Mouse (Mus musculus): ENCODE data around the gene Stat4.

Stat4 gene

GRCm38 (mm10) chr1:51986848-51987247 is at the start of gene Stat4:
TSS of gene Stat4 (plus strand) at chr1:51987148.
- no peak for DNase-seq

- no peak for DNase-seq
Observed at GRCm38 (mm10) chr1:51938357-51938756, 48.6 kb upstream of the Stat4 start.

- no peak for DNase-seq
Observed at GRCm38 (mm10) chr1:51944755-51945154, 42.2 kb upstream of the Stat4 start.

DNA sequence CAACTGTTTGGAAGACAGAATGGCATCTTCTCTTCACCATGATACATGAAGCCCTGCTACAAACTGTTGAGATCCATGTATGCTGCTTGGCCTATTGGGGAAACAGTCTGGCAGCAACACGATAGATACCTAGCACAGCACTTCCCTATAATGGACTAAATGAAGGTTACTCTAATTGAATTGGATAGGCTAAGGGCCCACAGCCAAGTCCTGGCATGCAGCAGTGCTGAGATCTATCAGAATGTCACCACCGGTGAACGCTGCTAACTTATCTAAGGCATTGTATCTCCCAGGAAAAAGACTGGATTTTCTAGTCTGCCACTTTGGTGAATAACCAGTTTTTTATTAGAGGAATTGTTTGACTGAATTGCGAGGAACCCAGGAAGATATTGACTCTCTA is 39.8 kb upstream of the Stat4 start:
- no peak for DNase-seq

- DNase-seq = no peak
Observed at GRCm38 (mm10) chr1:51964647-51965046, 22.3 kb upstream of the Stat4 start.

- DNase-seq = no peak
Observed at GRCm38 (mm10) chr1:51968994-51969393, 18.0 kb upstream of the Stat4 start.

DNA sequence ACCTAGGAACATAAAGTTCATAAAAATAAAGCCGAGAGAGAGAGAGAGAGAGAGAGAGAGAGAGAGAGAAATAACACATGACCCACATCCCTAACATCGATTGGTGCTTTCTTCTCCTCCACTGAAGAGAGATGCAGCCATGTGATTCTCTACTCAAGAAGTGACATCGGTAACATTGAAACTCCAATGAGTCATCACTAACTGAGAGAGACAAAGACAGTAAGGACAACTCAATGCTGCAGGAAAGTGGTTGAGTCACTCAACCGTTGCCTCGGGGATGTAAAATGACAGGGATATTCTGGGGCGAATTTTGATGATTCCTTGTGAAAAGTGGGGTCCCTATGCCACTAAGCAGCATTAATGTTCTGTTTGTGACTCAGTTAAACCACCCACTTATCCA is 16.8 kb upstream of the Stat4 start:
- no peak for DNase-seq

- no peak for DNase-seq
Observed at GRCm38 (mm10) chr1:51975589-51975988, 11.4 kb upstream of the Stat4 start.

DNA sequence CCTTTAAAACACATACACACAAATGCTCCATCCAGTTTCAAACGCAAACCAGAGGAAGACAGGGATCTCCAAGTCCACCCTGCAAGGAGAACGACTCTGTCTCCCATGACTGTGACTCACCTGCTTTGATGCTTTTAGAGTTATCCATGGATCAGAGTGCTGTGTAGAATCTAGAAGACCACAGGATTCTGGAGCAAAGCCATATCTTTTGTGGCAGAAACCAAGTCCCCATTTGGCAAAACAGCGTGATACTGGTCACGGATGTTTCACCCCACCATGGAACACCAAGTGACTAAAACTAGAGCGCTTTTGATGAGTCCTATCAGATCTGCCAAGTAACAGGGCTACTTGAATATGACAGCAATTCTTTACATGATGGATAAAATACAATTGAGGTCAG is 7.9 kb upstream of the Stat4 start:
- DNase-seq = no peak

GRCm38 (mm10) chr1:51991983-51992609 is 5.1 kb downstream of the Stat4 start:
- DNase-seq = peak; percentile 53

DNA sequence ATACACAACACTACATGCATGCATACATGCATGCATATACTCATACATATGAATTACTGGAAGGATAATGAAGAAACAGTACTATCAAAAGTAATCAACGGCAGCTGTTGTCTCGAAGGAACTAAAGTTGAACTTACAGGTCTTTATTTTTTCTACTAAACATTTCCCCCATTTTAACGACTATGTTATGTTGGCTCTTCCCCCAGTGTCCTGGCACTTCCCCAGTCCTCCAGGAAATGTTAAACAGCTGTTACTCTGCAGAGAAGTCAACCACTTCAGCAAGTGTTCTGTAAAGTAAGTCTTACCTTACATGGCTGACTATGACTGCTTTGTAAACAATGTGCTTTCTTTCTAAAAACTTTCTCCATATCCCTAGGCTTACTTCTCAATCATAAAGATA is 9.1 kb downstream of the Stat4 start:
- DNase-seq = no peak

DNA sequence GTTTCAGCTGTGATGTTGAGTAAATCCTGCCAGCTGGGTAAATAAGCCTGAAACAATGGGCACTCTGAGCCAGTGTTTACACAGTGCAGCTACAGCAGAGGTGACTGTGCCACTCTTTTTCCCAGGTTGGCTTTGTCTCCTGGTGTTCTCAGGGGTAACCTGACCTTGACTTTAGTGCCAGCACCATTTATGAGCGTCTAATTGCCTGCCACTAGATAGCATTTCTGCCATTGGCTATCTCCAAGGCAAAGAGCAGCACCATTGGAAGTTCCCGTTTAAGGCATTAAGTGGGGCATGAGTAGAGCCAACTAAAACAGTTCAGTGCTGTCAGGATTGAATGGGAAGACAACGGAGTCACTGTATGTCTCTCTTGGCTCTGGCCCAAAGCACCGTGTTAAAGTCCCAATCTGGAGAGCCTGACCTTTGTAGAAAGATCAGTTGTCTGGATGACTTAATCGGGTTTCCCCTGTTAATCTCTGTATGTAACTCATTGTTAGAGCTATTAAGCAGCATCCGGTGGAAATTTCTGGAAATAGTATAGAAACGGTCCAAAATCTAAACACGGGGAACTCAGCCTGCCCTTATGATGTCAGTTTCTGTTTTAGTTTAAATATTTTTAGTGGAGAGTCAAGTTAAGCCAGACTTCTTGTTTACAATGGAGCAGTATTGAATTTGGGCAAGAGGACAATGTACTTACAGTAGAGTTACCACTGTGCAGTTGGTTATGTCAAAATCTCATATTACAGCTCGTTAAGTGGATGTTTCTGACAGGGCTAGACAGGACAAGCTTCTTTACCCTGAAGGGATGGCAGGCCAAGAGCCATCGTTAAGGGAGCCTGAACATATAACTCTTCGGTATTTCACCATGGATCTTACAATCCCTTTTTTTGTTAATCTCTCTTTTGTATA is 10.1 kb downstream of the Stat4 start:
- no peak for DNase-seq

DNA sequence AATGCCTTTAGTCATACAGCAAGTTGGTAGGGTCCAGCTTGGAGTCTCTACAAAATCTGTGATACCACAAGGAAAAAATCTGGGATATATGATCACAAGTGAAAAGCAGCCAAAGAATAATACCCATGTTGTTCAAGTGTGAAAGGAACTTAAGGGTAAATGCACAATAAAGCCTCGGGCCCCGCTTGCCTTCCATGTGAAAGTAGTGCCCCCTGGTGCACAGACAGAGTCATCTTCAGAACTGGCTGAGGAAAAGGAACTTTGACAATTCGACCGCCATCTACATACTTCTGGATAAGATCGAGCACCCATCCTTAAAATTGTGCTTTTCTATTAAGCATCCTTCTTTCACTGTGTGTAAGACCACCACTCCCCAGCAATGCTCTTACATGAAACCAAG is 11.6 kb downstream of the Stat4 start:
- DNase-seq = peak; percentile 29

- peak; percentile 63 for DNase-seq
Observed at GRCm38 (mm10) chr1:52004096-52004495, 17.1 kb downstream of the Stat4 start.

GRCm38 (mm10) chr1:52008443-52008842 is 21.5 kb downstream of the Stat4 start:
- no peak for DNase-seq

DNA sequence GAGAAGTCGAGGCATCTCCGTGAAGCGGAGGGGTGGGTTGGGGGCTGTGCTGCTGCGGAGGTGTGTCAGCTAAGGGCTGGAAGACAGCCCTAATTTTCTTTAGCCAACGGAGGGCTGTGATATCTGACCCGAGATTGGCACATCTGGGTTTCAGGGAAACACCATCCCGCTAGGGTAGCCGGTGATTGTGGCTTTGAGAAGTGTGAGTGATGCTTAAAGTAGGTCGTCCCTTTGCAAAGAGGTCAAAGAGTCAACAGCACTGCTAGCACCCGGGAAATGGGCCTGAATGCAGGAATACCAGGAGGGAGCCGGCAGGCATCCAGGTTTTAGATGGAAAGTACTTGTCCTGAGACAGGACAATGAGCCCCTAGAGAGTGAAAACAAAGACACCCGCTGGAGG is 22.0 kb downstream of the Stat4 start:
- no peak for DNase-seq

DNA sequence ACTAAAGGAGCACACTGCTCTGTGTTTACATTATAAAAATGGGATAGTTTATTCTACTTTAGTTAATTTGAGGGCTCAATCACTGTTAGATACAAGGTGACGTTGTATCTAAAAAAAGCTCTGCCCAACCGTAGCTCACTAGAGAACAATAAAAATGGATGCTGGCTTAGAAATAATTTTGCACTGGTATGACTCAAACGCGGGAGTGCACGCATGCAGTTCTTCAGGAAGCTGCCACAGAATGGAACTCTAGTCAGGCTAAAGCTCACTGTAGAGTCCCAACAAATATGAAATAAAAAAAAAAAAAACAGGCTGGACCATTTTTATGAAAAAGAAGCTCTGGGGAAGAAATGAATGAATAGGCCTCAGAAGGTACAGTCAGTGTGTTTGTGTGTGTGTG is 23.8 kb downstream of the Stat4 start:
- DNase-seq = no peak

DNA sequence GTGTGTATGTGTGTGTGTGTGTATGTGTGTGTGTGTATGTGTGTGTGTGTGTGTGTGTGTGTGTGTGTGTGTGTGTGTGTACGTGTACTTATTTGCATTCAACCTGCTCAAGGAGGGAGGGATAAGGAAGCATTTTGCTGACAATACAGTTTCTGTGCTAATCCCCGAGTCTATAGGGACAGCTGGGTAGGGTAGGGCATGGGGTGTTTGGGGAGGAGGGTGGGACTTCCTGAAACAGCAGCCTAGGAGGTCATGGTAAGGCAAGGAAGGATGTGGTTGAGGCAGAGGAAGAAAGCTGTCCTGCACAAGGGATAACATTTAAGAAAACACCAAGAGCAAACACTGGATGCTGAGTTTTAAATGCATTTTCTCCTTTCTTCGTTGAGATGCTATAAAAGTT is 24.3 kb downstream of the Stat4 start:
- no peak for DNase-seq

GRCm38 (mm10) chr1:52012231-52012630 is 25.3 kb downstream of the Stat4 start:
- no peak for DNase-seq

GRCm38 (mm10) chr1:52012757-52013156 is 25.8 kb downstream of the Stat4 start:
- no peak for DNase-seq

- no peak for DNase-seq
Observed at GRCm38 (mm10) chr1:52019621-52020020, 32.7 kb downstream of the Stat4 start.

DNA sequence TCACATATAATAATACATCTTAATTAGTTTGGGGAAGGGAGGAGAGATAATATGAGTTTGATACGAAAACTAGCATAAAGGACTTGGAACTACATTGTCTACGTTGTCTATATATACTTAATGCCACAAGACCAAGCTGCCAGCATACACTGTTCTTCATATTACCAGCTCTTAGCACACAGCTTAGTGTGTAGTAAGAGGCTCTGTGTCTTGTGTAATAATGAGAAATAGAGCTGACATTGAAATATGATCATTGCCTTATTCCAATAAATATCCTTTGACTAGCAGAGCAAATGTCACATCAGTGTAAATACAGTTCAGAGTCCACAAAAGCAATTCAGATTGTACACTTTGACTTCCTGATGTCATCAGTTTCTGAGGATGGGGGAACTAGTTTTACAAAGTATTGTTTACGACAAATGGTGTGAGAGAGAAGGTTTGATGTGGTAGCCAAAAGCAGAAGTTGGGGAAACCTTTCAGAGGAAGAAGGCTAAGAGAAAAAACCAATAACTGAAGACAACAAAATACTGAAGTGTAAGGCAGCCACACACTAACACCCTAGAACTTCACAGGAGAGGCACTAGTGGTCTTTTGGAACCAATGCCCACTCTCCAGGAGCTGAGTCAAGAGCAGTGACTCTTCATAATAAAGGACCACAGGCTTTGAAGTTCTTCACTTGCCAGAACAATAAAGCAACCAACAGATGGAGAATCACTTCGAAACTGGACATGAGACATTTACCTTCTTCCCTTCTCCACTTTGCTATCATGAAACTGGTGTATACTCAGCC is 35.2 kb downstream of the Stat4 start:
- no peak for DNase-seq

- DNase-seq = no peak
Observed at GRCm38 (mm10) chr1:52028686-52029085, 41.7 kb downstream of the Stat4 start.

Data from right cerebral cortex, postnatal 25 days (tissue).